Mouse (Mus musculus) stomach, postnatal 0 days (tissue): Measurements from ENCODE around the gene 4930558K02Rik. TPM values are rescaled to one million over a fixed set of nuclear protein-coding genes. Genes with fewer than 3 reads are reported as not detected.
A peak's percentile ranks its signal among the peaks of the same experiment; 100 is the strongest.

Experiments
- ATAC-seq: fragments of 200-750 bp; cut with Nextera tagmentation; 2 replicates; pipeline ENCODE4 v1.8.0; 2017; ENCODE audit not compliant: low FRiP score, low TSS enrichment
- DNase-seq: peaks from one replicate; pipeline ENCODE4 v3.0.0-alpha.2; 2016; ENCODE audit warnings: low spot score
- H3K27ac ChIP-seq: fragments of 300-500 bp; sonication (generic); replicated peaks from 2 replicates; pipeline ENCODE4 v1.5.1; 2014; ENCODE audit warnings: mild to moderate bottlenecking, control low read depth
- H3K27me3 ChIP-seq: fragments of 300-500 bp; sonication (generic); 2 replicates; pipeline ENCODE4 v1.6.1; 2014; ENCODE audit warnings: low read length; ENCODE audit not compliant: control insufficient read depth, insufficient read depth
- H3K36me3 ChIP-seq: fragments of 300-500 bp; sonication (generic); 2 replicates; pipeline ENCODE4 v1.6.1; 2014; ENCODE audit warnings: low read length, mixed read lengths; ENCODE audit not compliant: control insufficient read depth, insufficient read depth
- H3K4me1 ChIP-seq: fragments of 300-500 bp; sonication (generic); replicated peaks from 2 replicates; pipeline ENCODE4 v1.6.1; 2014; ENCODE audit warnings: antibody characterized with exemption; ENCODE audit not compliant: control insufficient read depth, insufficient read depth
- H3K4me2 ChIP-seq: fragments of 300-500 bp; sonication (generic); replicated peaks from 2 replicates; pipeline ENCODE4 v1.6.1; 2014; ENCODE audit warnings: low read depth, mild to moderate bottlenecking, control low read depth, moderate library complexity
- H3K4me3 ChIP-seq: fragments of 300-500 bp; sonication (generic); 2 replicates; pipeline ENCODE4 v1.5.1; 2014; ENCODE audit warnings: low read depth, low read length, control low read depth
- H3K9ac ChIP-seq: fragments of 300-500 bp; sonication (generic); 2 replicates; pipeline ENCODE4 v1.6.1; 2014; ENCODE audit warnings: mild to moderate bottlenecking, low read length, control low read depth, mixed read lengths
- H3K9me3 ChIP-seq: fragments of 300-500 bp; sonication (generic); 2 replicates; pipeline ENCODE4 v1.6.1; 2016; ENCODE audit warnings: low read length; ENCODE audit not compliant: control insufficient read depth
- CTCF ChIP-seq: IDR thresholded peaks from 2 replicates; pipeline ENCODE4 v1.5.1; 2016; ENCODE audit warnings: antibody characterized with exemption, low read depth, mild to moderate bottlenecking, moderate library complexity
- EP300 ChIP-seq: optimal IDR thresholded peaks from 2 replicates; pipeline ENCODE3; 2016; ENCODE audit warnings: antibody characterized with exemption
- WGBS: fragments of 180-500 bp; shearing (Covaris S2); extraction: QIAGEN DNeasy Blood & Tissue Kit; methylation state at CpG from one replicate; pipeline ENCODE4 v1.1.7; 2014; 5-methylcytosine and 5-hydroxymethylcytosine counted together
- polyA plus RNA-seq: library from polyadenylated mRNA; unstranded; fragments of >200 nt; fragmentation: Nextera tagmentation; extraction: Ambion mirVana; gene quantifications from 2 replicates; pipeline ENCODE4 v1.2.1, GENCODE M21; 2015

4930558K02Rik gene
- polyA plus RNA-seq, 1 experiment from 2014 or later, result not detected

DNA sequence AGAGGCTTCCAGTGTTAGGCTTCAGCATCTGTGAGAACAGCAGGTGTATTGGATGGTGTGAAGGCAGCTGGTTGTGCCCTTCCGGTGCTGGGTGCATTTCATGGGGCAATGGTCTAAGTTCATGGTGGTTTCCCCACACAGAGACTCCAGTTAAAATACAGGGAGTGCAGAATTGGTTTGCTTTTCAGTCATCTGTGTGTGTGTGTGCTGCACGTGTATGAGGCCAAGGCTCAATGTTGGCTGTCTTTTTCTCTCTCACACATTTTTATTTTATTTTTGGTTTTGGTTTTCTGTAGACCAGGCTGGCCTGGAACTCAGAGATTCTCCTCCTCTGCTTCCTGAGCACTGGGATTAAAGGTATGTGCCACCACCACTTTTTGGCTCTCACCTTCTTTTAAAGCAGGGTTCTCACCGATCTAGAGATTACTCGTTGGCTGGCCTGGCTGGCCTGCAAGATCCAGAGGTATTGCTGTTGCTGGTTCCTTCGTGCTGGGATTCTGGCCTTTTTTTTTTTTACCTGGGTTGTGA is 1.2 kb downstream of the 4930558K02Rik start:
- TF ChIP-seq CTCF (no peak), EP300 (no peak)
- Histone ChIP-seq H3K36me3 (no peaks in the 10 kb centered on the region), H3K4me1 (peaks cover 3% of the 10 kb centered on the region), H3K9me3 (no peaks in the 10 kb centered on the region), H3K4me3 (no peak overlapping the region), H3K9ac (no peak overlapping the region), H3K4me2 (no peak overlapping the region), H3K27me3 (no peaks in the 10 kb centered on the region), H3K27ac (no peak overlapping the region)
- DNase-seq, result no peak
- 83% methylated on average over 5 of the region's 5 CpGs for WGBS
- no peak for ATAC-seq

DNA sequence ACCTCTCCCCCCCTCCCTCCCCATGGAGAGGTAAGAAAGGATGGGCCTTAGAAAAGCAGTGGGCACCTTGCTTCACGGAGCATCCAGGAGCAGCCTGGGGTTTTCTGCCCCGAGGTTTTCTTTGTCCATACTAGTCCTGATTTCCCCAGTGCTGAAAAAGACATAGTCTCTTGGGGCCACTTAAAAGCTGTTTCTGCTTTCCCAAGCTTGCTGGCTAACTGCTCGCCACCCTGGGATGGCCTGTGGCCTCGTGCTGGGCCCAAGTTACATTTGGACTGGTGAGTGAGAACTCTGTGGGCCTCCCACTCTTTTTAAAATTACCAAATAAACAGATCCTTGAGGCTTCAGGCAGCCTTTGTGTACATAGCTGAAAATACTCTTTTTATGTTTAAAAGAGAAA is 2.1 kb downstream of the 4930558K02Rik start:
- no peaks in the 10 kb centered on the region for H3K36me3 ChIP-seq
- no peaks in the 10 kb centered on the region for H3K27me3 ChIP-seq
- no peak overlapping the region for H3K9ac ChIP-seq
- no peak overlapping the region for H3K27ac ChIP-seq
- TF ChIP-seq EP300 (no peak), CTCF (no peak)
- no peaks in the 10 kb centered on the region for H3K9me3 ChIP-seq
- H3K4me2 ChIP-seq, result no peak overlapping the region
- H3K4me1 ChIP-seq, result peaks cover 3% of the 10 kb centered on the region
- DNase-seq (no peak), ATAC-seq (no peak)
- H3K4me3 ChIP-seq, result no peak overlapping the region
- 78% methylated on average over 4 of the region's 4 CpGs for WGBS

DNA sequence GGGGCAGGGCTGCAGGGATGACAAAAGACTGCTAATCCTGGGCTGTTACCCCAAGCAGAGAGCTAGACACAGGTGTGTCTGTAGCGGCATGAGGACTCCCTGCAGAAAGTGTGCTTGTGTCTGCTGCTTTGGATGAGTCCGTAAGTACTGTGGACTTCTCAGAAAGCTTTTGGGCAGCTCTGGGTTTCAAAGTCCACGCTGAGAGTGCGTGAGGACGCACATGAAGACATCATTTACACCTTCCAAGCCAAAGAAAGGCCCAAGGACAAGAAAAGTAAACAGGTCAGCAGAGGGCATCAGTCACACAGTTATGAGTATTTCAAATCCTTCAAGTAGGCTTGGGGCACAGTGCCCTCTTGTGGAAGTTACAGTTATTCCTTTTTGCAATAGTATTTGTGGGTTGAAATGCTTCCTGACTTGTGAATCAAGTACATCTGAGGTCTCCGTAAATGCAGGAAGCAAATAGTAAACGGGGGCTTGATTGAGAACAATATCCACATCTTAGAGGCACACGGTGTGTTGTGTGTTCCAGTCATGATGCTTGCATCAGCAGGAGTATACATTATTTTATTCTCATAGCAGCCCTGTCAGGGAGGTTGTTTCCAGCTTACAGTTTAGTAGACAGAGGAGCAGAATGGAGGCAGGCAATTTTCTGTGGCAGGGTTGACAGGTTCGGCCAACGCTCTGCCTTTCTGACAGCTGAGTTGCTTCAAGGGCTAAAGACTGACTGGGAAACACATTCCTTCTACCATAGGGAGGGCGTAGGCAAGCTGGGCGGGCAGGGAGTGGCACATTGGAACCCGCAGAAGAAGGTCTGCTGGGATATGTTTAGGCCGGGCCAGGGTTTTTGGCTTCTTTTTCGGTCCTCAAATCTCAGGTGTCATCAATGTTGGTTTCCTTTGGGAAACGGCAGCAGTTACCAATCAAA is 2.9 kb downstream of the 4930558K02Rik start:
- no peaks in the 10 kb centered on the region for H3K9me3 ChIP-seq
- peak; percentile 79 for DNase-seq
- H3K27me3 ChIP-seq, result no peaks in the 10 kb centered on the region
- 36% methylated on average over 16 of the region's 16 CpGs for WGBS
- ATAC-seq, result peak; percentile 83
- H3K4me2 ChIP-seq, result 0 out of 2 replicates have a peak overlapping the region, but pooled peaks have one; percentile 3
- H3K4me3 ChIP-seq, result no peak overlapping the region
- H3K9ac ChIP-seq, result no peak overlapping the region
- peaks cover 3% of the 10 kb centered on the region for H3K4me1 ChIP-seq
- H3K27ac ChIP-seq, result peak overlapping the region; percentile 20; the same call in 1 of the 2 replicates
- TF ChIP-seq EP300, result no peak
- peak; percentile 99 for TF ChIP-seq CTCF
- no peaks in the 10 kb centered on the region for H3K36me3 ChIP-seq

DNA sequence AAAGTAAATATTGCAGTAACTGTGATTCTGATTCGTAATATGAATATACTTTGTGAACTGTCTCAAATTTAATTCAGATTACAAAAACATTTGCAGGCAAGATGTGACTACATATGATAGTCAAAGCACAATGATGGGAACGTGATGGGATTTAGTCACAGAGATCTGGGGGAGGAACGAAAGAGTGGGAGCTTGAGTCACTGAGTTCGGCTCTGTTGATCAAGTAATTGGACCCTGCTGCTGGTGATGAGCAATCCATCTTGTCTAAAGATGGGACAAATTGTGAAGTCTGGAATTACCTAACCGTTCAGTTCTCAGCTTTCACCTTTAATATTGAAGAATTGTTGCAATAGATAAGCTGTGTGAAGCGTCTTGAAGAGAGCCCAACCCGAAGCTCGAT is 7.2 kb downstream of the 4930558K02Rik start:
- Histone ChIP-seq H3K36me3 (0 out of 2 replicates have a peak, but pooled peaks cover 2% of the 10 kb centered on the region), H3K27ac (no peak overlapping the region), H3K9ac (no peak overlapping the region), H3K27me3 (no peaks in the 10 kb centered on the region), H3K4me2 (no peak overlapping the region), H3K9me3 (no peaks in the 10 kb centered on the region), H3K4me1 (peaks cover 5% of the 10 kb centered on the region), H3K4me3 (no peak overlapping the region)
- DNase-seq, result no peak
- WGBS, result 86% methylated on average over 8 of the region's 8 CpGs
- TF ChIP-seq CTCF (no peak), EP300 (no peak)
- no peak for ATAC-seq

DNA sequence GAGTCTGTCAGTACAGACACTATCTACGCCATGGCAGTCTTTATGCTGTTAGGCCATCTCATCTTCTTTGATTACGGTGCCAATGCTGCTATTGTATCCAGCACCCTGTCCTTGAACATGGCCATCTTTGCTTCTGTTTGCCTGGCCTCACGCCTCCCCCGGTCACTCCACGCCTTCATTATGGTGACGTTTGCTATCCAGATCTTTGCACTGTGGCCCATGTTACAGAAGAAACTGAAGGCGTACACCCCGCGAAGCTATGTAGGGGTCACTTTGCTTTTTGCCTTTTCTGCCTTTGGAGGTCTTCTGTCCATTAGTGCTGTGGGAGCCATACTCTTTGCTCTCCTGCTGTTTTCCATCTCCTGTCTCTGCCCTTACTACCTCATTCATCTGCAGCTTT is 8.6 kb downstream of the 4930558K02Rik start:
- WGBS, result 96% methylated on average over 9 of the region's 9 CpGs
- no peak overlapping the region for H3K4me2 ChIP-seq
- no peaks in the 10 kb centered on the region for H3K9me3 ChIP-seq
- H3K36me3 ChIP-seq, result 0 out of 2 replicates have a peak, but pooled peaks cover 2% of the 10 kb centered on the region
- no peak for ATAC-seq
- no peak overlapping the region for H3K9ac ChIP-seq
- no peaks in the 10 kb centered on the region for H3K27me3 ChIP-seq
- no peak for DNase-seq
- no peak overlapping the region for H3K4me3 ChIP-seq
- no peak for TF ChIP-seq EP300
- TF ChIP-seq CTCF, result no peak
- H3K27ac ChIP-seq, result no peak overlapping the region
- 0 out of 2 replicates have a peak, but pooled peaks cover 2% of the 10 kb centered on the region for H3K4me1 ChIP-seq
